8 mouse cellular contexts compared by ENCODE assay signal in the genomic region with DNA sequence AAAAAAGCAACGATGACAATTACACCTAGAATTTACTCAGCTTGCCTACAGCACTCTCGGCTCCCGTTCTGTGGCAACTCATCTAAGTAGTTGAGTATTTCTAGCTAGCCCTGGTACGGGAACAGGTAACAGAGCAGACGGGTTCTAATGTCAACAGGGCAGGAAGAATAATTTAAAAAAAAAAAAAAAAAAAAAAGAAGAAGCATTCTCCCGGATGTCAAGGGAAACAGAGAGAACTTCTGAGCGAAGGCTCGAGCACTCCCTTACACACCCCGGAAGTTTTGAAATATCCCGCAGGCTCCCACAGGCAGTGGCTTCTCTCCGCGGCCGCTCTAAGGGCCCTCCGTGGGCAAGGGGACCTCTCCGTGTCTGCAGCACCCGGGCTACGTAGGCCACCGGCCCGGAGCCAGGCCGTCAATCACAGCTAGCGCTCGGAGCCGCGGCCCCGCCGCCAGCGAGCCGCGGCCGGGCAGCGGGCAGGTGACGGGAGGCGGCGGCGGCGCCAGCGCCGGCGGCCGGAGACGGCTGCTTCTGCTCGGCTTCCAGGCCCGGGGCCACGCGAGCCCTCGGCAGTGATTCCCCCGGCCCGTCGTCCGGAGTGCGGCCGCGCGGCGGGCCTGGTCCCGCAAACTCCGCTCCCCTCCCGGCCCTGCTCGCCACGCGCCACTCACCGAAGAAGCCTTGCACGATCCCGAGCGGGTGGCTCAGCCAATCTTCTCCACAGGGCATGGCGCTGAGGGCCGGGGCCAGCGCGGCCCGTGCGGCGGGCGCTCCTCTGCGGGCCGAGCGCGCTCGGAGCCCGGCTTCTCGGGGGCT. TPM values are rescaled to one million over a fixed set of nuclear protein-coding genes. Genes with fewer than 3 reads are reported as not detected.
A peak's percentile ranks its signal among the peaks of the same experiment; 100 is the strongest.
DNase-seq lines count a peak whose midpoint lies in the region; ATAC-seq and TF ChIP-seq lines count a peak whose summit lies in the region.

No protein-coding gene starts in this region.

- peak overlapping the region; percentile 99 for H3K4me3 ChIP-seq in embryonic facial prominence, embryonic 15.5 days (replicated peaks)
- peak overlapping the region; percentile 77 to 83 for H3K4me3 ChIP-seq in heart, embryonic 14.5 days (ENCODE audit: control insufficient read depth in 1 of 2, insufficient read depth in 1 of 2, low read depth in 1 of 2, low read length in 2 of 2)
- H3K4me3 ChIP-seq in kidney, postnatal 0 days (replicated peaks; ENCODE audit: low read depth, low read length), result peak overlapping the region; percentile 99

- peak overlapping the region; percentile 85 for H3K27ac ChIP-seq in embryonic facial prominence, embryonic 15.5 days (replicated peaks)
- H3K27ac ChIP-seq in heart, embryonic 14.5 days (replicated peaks in 1 of 2; ENCODE audit: control insufficient read depth in 1 of 2, insufficient read depth in 1 of 2, low read depth in 2 of 2, low read length in 2 of 2), result peak overlapping the region; percentile 78 to 82
- H3K27ac ChIP-seq in kidney, postnatal 0 days, result peak overlapping the region; percentile 89

- WGBS in embryonic facial prominence, embryonic 15.5 days, result under 1% methylated on average over 78 of the region's 80 CpGs
- WGBS in heart, embryonic 14.5 days, result under 1% methylated on average over 68 of the region's 80 CpGs
- under 1% methylated on average over 75 of the region's 80 CpGs for WGBS in kidney, postnatal 0 days

- peaks cover 5% of the 10 kb centered on the region; the same call in 1 of the 2 replicates for H3K27me3 ChIP-seq in embryonic facial prominence, embryonic 15.5 days
- H3K27me3 ChIP-seq in heart, embryonic 14.5 days (ENCODE audit: control insufficient read depth, insufficient read depth, low read length), result no peaks in the 10 kb centered on the region
- no peaks in the 10 kb centered on the region for H3K27me3 ChIP-seq in kidney, postnatal 0 days (ENCODE audit: insufficient read depth, low read length)

- DNase-seq in CD4-positive, CD25-positive, alpha-beta regulatory T cell, adult 2 months (ENCODE audit: low read depth, low spot score), result peak; percentile 67
- peak; percentile 53 for DNase-seq in R1 (ENCODE audit: low read depth, low spot score)
- DNase-seq in kidney, postnatal 0 days (ENCODE audit: low spot score), result peak; percentile 47
- DNase-seq in lung, postnatal 4 days, result peak; percentile 73 to 77
- DNase-seq in spleen, adult 12 weeks (ENCODE audit: low spot score), result peak; percentile 25

- TF ChIP-seq CTCF in kidney, postnatal 0 days (IDR thresholded peaks at IDR 0.05; ENCODE audit: low read depth), result no peak

- H3K4me2 ChIP-seq in embryonic facial prominence, embryonic 15.5 days (replicated peaks), result peak overlapping the region; percentile 66
- H3K4me2 ChIP-seq in heart, embryonic 14.5 days (ENCODE audit: low read length), result peak overlapping the region; percentile 95
- peak overlapping the region; percentile 90 for H3K4me2 ChIP-seq in kidney, postnatal 0 days (ENCODE audit: low read length)

- H3K9me3 ChIP-seq in embryonic facial prominence, embryonic 15.5 days (replicated peaks), result no peaks in the 10 kb centered on the region
- peaks cover 1% of the 10 kb centered on the region; the same call in 1 of the 2 replicates for H3K9me3 ChIP-seq in heart, embryonic 14.5 days (ENCODE audit: control insufficient read depth, low read length)
- no peaks in the 10 kb centered on the region for H3K9me3 ChIP-seq in kidney, postnatal 0 days (replicated peaks; ENCODE audit: low read length)

- H3K4me1 ChIP-seq in embryonic facial prominence, embryonic 15.5 days, result peaks cover 37% of the 10 kb centered on the region
- H3K4me1 ChIP-seq in heart, embryonic 14.5 days (ENCODE audit: control insufficient read depth in 2 of 2, insufficient read depth in 2 of 2, low read length in 2 of 2), result peaks cover 7 to 27% of the 10 kb centered on the region in 2 experiments
- H3K4me1 ChIP-seq in kidney, postnatal 0 days (replicated peaks; ENCODE audit: insufficient read depth, low read length), result peaks cover 13% of the 10 kb centered on the region; the same call in 1 of the 2 replicates

- peaks cover under 1% of the 10 kb centered on the region; the same call in 1 of the 2 replicates for H3K36me3 ChIP-seq in embryonic facial prominence, embryonic 15.5 days
- H3K36me3 ChIP-seq in heart, embryonic 14.5 days (ENCODE audit: control insufficient read depth, insufficient read depth, low read length), result no peaks in the 10 kb centered on the region
- no peaks in the 10 kb centered on the region for H3K36me3 ChIP-seq in kidney, postnatal 0 days (ENCODE audit: insufficient read depth, low read length)

- H3K9ac ChIP-seq in embryonic facial prominence, embryonic 15.5 days, result peak overlapping the region; percentile 99
- peak overlapping the region; percentile 90 for H3K9ac ChIP-seq in heart, embryonic 14.5 days (ENCODE audit: low read length)
- H3K9ac ChIP-seq in kidney, postnatal 0 days (ENCODE audit: low read depth, low read length), result peak overlapping the region; percentile 98

- peak; percentile 61 for ATAC-seq in embryonic facial prominence, embryonic 15.5 days (ENCODE audit: insufficient number of reproducible peaks, low FRiP score, low TSS enrichment, low read depth)
- ATAC-seq in heart, embryonic 14.5 days (ENCODE audit: insufficient number of reproducible peaks, insufficient read depth, low FRiP score, low read depth), result peak; percentile 20
- peak; percentile 44 for ATAC-seq in kidney, postnatal 0 days (replicated peaks; ENCODE audit: low FRiP score, low read depth)
- no peak; the same call in 1 of the 2 replicates for ATAC-seq in megakaryocyte-erythroid progenitor cell, adult 5-6 weeks (replicated peaks; ENCODE audit: low FRiP score, low TSS enrichment, poor library complexity, severe bottlenecking)

RNA-seq across cellular contexts. Expression of gene Mcmbp, which starts 0.6 kb away (rescaled TPM):
- 53.8 and 54.5 TPM in 2 replicates for polyA plus RNA-seq in embryonic facial prominence, embryonic 15.5 days (2015; fragmentation: Nextera tagmentation; extraction: Ambion mirVana)
- 47.1 and 48.1 TPM in 2 replicates for polyA plus RNA-seq in heart, embryonic 14.5 days (2014; fragmentation: Nextera tagmentation; extraction: Ambion mirVana)
- 52.5 and 53.7 TPM in 2 replicates for polyA plus RNA-seq in kidney, postnatal 0 days (2015; fragmentation: Nextera tagmentation; extraction: Ambion mirVana)
- 46.5 and 58.2 TPM in 2 replicates for total RNA-seq in megakaryocyte-erythroid progenitor cell, adult 5-6 weeks (2014; fragmentation: Nextera tagmentation)
- total RNA-seq in megakaryocyte-erythroid progenitor cell, adult 5-6 weeks (2017), result 38.7 and 52.8 TPM in 2 replicates

RNA-seq across cellular contexts. Expression of gene Sec23ip, which starts 5.1 kb away (rescaled TPM):
- 35.3 and 38.2 TPM in 2 replicates for polyA plus RNA-seq in embryonic facial prominence, embryonic 15.5 days (2015; fragmentation: Nextera tagmentation; extraction: Ambion mirVana)
- polyA plus RNA-seq in heart, embryonic 14.5 days (2014; fragmentation: Nextera tagmentation; extraction: Ambion mirVana), result 31.2 and 32.2 TPM in 2 replicates
- polyA plus RNA-seq in kidney, postnatal 0 days (2015; fragmentation: Nextera tagmentation; extraction: Ambion mirVana), result 26.0 and 29.6 TPM in 2 replicates
- 42.1 and 59.2 TPM in 2 replicates for total RNA-seq in megakaryocyte-erythroid progenitor cell, adult 5-6 weeks (2014; fragmentation: Nextera tagmentation)
- 52.8 and 66.1 TPM in 2 replicates for total RNA-seq in megakaryocyte-erythroid progenitor cell, adult 5-6 weeks (2017)

Comparison
In these comparisons a context has a peak if more than half of its experiments do, and no peak if none do; other contexts are left out.
1. DNase-seq: peak in every context shown above with its lines; median percentile 75 in lung, postnatal 4 days; 67 in CD4-positive, CD25-positive, alpha-beta regulatory T cell, adult 2 months; 53 in R1; 47 in kidney, postnatal 0 days; 25 in spleen, adult 12 weeks.